Mouse (Mus musculus): ENCODE results near the gene U2af1.
A peak's percentile ranks its signal among the peaks of the same experiment; 100 is the strongest.

GRCm38 (mm10) chr17:31685514-31686224 is 27.0 kb upstream of the U2af1 start:
- no peak for TF ChIP-seq POLR2A (IDR thresholded peaks at IDR 0.05; ENCODE audit: low read depth, low read length)
- TF ChIP-seq CTCF (IDR thresholded peaks at IDR 0.05; ENCODE audit: borderline replicate concordance, insufficient read depth, low read length), result peak; percentile 78
